Mouse (Mus musculus) embryonic fibroblast, embryonic 13.5 days (primary cell): ENCODE measurements around the gene 2310033P09Rik.

Experiments used
- CTCF ChIP-seq: IDR thresholded peaks from 2 replicates; pipeline ENCODE4 v1.5.1; 2011; ENCODE audit warnings: mild to moderate bottlenecking, control low read depth, low read length, moderate library complexity, borderline replicate concordance; ENCODE audit not compliant: insufficient read depth
- POLR2A ChIP-seq: IDR thresholded peaks from 2 replicates; pipeline ENCODE4 v1.6.1; 2011; ENCODE audit warnings: low read depth, mild to moderate bottlenecking, control low read depth, low read length, moderate library complexity

DNA sequence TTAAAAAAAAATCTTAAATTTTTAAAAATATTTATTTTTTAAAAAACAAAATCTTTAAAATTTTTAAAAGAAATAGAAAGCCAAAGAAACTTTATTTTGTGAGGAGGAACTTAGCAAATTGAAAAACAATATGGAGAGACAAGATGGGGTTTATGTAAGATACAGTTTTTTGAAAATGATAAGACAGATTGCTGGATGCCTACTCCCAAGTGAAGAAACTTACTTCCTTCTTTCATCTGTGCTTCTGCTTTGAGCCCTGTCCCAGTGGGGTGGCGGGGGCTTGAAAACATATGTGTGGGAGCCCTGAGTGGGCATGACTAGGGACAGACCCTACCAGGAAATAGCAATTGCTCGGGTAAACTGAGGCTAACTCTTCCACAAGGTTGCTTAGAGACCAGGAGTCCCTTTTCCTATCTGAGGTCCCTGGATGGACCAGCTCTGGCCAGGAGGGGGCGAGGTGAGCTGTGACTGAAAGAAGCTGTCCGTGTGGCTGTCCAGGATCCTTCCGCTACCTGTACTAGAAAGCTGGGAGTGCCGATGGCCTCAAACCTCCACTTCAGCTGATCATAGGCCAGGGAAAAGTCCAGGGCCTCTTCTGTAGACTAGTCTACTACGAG, 22.1 kb downstream of the 2310033P09Rik start:
- TF ChIP-seq CTCF (peak; percentile 83), POLR2A (no peak)
